8 mouse cellular contexts compared by ENCODE assay signal in the genomic region with DNA sequence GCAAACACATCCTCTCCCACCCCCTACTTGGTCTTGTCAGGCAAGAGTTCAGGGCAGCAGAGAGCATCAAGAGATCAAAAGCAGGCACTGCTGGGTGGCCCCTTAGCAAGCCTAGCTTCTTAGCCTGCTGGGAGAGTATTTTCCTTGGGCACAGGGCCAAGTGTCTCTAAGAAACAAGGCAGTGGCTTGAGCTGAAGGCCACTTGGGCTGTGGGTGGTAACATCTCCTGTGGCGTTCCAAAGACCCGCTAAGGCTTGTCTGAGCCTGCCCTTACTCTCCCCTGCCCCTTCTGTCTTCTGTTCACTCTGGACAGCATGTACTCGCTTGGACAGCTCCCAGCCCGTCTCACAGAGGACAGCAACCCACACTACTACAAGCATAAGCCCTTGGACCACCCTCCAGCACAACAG. TPM values are rescaled to one million over a fixed set of nuclear protein-coding genes. Genes with fewer than 3 reads are reported as not detected.
DNase-seq lines count a peak whose midpoint lies in the region; ATAC-seq and TF ChIP-seq lines count a peak whose summit lies in the region.

No protein-coding gene starts in this region.

- DNase-seq in heart, embryonic 10.5 days (ENCODE audit: low spot score): no peak
- DNase-seq in adipocyte (ENCODE audit: low spot score): peak; percentile 64
- DNase-seq in forebrain, embryonic 10.5 days (ENCODE audit: extremely low spot score, low spot score): no peak
- DNase-seq in c-Kit-positive CD71-positive TER-119-positive erythroid progenitor cells, embryonic 14.5 days (ENCODE audit: low spot score): no peak
- DNase-seq in right cerebral cortex, postnatal 36 days (ENCODE audit: low spot score in 2 of 2): no peak

- TF ChIP-seq CTCF in small intestine, adult 2 months (IDR thresholded peaks at IDR 0.05; ENCODE audit: extremely low read depth, insufficient read length, insufficient replicate concordance, low read depth, low read length): no peak

- 28% methylated on average over 4 of the region's 4 CpGs for WGBS in heart, embryonic 16.5 days
- WGBS in heart, embryonic 10.5 days: 12% methylated on average over 4 of the region's 4 CpGs
- WGBS in forebrain, embryonic 10.5 days: 19% methylated on average over 4 of the region's 4 CpGs
- WGBS in limb, embryonic 15.5 days: 14% methylated on average over 4 of the region's 4 CpGs
- WGBS in small intestine, adult 2 months: 71% methylated on average over 4 of the region's 4 CpGs

- ATAC-seq in heart, embryonic 16.5 days (replicated peaks; ENCODE audit: extremely low read depth, insufficient read depth, low FRiP score): peak; percentile 28; the same call in 1 of the 2 replicates
- ATAC-seq in limb, embryonic 15.5 days (ENCODE audit: insufficient number of reproducible peaks, low FRiP score, low TSS enrichment, low read depth): 0 out of 2 replicates have a peak, but pooled peaks have one; percentile 40

- no peak overlapping the region for H3K9ac ChIP-seq in heart, embryonic 16.5 days (ENCODE audit: low read length)
- H3K9ac ChIP-seq in limb, embryonic 15.5 days: no peak overlapping the region

- no peaks in the 10 kb centered on the region for H3K9me3 ChIP-seq in heart, embryonic 16.5 days (replicated peaks; ENCODE audit: control insufficient read depth, low read length)
- H3K9me3 ChIP-seq in heart, embryonic 10.5 days: no peaks in the 10 kb centered on the region
- no peaks in the 10 kb centered on the region for H3K9me3 ChIP-seq in forebrain, embryonic 10.5 days
- H3K9me3 ChIP-seq in limb, embryonic 15.5 days: no peaks in the 10 kb centered on the region

- peaks cover 7% of the 10 kb centered on the region for H3K36me3 ChIP-seq in heart, embryonic 16.5 days (ENCODE audit: control insufficient read depth, insufficient read depth)
- peaks cover 54% of the 10 kb centered on the region for H3K36me3 ChIP-seq in heart, embryonic 10.5 days
- H3K36me3 ChIP-seq in forebrain, embryonic 10.5 days (replicated peaks): peaks cover 6% of the 10 kb centered on the region
- H3K36me3 ChIP-seq in limb, embryonic 15.5 days: peaks cover 10% of the 10 kb centered on the region; the same call in 1 of the 2 replicates
- peaks cover 64% of the 10 kb centered on the region for H3K36me3 ChIP-seq in small intestine, adult 2 months (ENCODE audit: control insufficient read depth, insufficient read depth, low read length)

- H3K4me1 ChIP-seq in heart, embryonic 16.5 days (ENCODE audit: control insufficient read depth, insufficient read depth, low read length): peaks cover 7% of the 10 kb centered on the region
- peaks cover 27% of the 10 kb centered on the region for H3K4me1 ChIP-seq in heart, embryonic 10.5 days
- peaks cover 49% of the 10 kb centered on the region for H3K4me1 ChIP-seq in forebrain, embryonic 10.5 days
- H3K4me1 ChIP-seq in limb, embryonic 15.5 days: peaks cover 16% of the 10 kb centered on the region
- H3K4me1 ChIP-seq in small intestine, adult 2 months (ENCODE audit: control insufficient read depth, insufficient read depth, insufficient read length, low read length): peaks cover 3% of the 10 kb centered on the region; the same call in 1 of the 2 replicates

- H3K4me3 ChIP-seq in heart, embryonic 16.5 days (ENCODE audit: low read length): no peak overlapping the region
- no peak overlapping the region for H3K4me3 ChIP-seq in heart, embryonic 10.5 days
- no peak overlapping the region for H3K4me3 ChIP-seq in forebrain, embryonic 10.5 days
- H3K4me3 ChIP-seq in limb, embryonic 15.5 days: no peak overlapping the region
- H3K4me3 ChIP-seq in small intestine, adult 2 months (ENCODE audit: low read depth, low read length): no peak overlapping the region

- no peak for TF ChIP-seq POLR2A in small intestine, adult 2 months (IDR thresholded peaks at IDR 0.05; ENCODE audit: low read depth, low read length)

- H3K27ac ChIP-seq in heart, embryonic 16.5 days (ENCODE audit: low read length): no peak overlapping the region
- no peak overlapping the region for H3K27ac ChIP-seq in heart, embryonic 10.5 days
- peak overlapping the region; percentile 62 for H3K27ac ChIP-seq in forebrain, embryonic 10.5 days
- no peak overlapping the region for H3K27ac ChIP-seq in limb, embryonic 15.5 days
- H3K27ac ChIP-seq in small intestine, adult 2 months (ENCODE audit: insufficient read depth, low read depth, low read length): 0 out of 2 replicates have a peak overlapping the region, but pooled peaks have one; percentile 56

- H3K4me2 ChIP-seq in heart, embryonic 16.5 days (ENCODE audit: low read depth, low read length): no peak overlapping the region
- no peak overlapping the region for H3K4me2 ChIP-seq in limb, embryonic 15.5 days

- H3K27me3 ChIP-seq in heart, embryonic 16.5 days (ENCODE audit: control insufficient read depth, insufficient read depth, low read length): no peaks in the 10 kb centered on the region
- H3K27me3 ChIP-seq in heart, embryonic 10.5 days (ENCODE audit: insufficient read depth, poor library complexity, severe bottlenecking): no peaks in the 10 kb centered on the region
- H3K27me3 ChIP-seq in forebrain, embryonic 10.5 days (ENCODE audit: poor library complexity, severe bottlenecking): no peaks in the 10 kb centered on the region
- H3K27me3 ChIP-seq in limb, embryonic 15.5 days: no peaks in the 10 kb centered on the region
- H3K27me3 ChIP-seq in small intestine, adult 2 months (ENCODE audit: control insufficient read depth, insufficient read depth, low read length): no peaks in the 10 kb centered on the region

RNA-seq across cellular contexts. Expression of gene Traf3ip2, which starts 28.1 kb away (rescaled TPM):
- polyA plus RNA-seq in heart, embryonic 16.5 days (2015; fragmentation: Nextera tagmentation; extraction: Ambion mirVana): 10.7 and 12.5 TPM in 2 replicates
- 12.6 and 13.7 TPM in 2 replicates for polyA plus RNA-seq in heart, embryonic 10.5 days (2016; fragmentation: Nextera tagmentation; extraction: Ambion mirVana)
- 10.3 and 11.7 TPM in 2 replicates for polyA plus RNA-seq in forebrain, embryonic 10.5 days (2016; fragmentation: Nextera tagmentation; extraction: Ambion mirVana)
- polyA plus RNA-seq in limb, embryonic 15.5 days (2015; fragmentation: Nextera tagmentation; extraction: Ambion mirVana): 14.9 and 15.5 TPM in 2 replicates
- polyA plus RNA-seq in small intestine, adult 2 months (2012; rRNA removed): 16.0 and 26.9 TPM in 2 replicates

Comparison
In these comparisons a context has a peak if more than half of its experiments do, and no peak if none do; other contexts are left out.
1. H3K27ac ChIP-seq: peak in forebrain, embryonic 10.5 days (single experiment) and small intestine, adult 2 months (single experiment); none in heart, embryonic 16.5 days (single experiment), heart, embryonic 10.5 days (single experiment) and limb, embryonic 15.5 days (single experiment).